Mouse (Mus musculus): ENCODE results near the gene Pkp3. TPM values are rescaled to one million over a fixed set of nuclear protein-coding genes. Genes with fewer than 3 reads are reported as not detected.

Gene Pkp3
- polyA plus RNA-seq, 2 experiments: 0.33 to 0.36 TPM

- DNase-seq (ENCODE audit: low read depth in 3 of 3, low spot score in 3 of 3) (no peak), ATAC-seq (ENCODE audit: insufficient read depth) (no peak)
- H3K4me2 ChIP-seq (ENCODE audit: low read depth): no peak overlapping the region
- H3K9ac ChIP-seq (replicated peaks): no peak overlapping the region
- no peak for TF ChIP-seq CTCF (IDR thresholded peaks at IDR 0.05; ENCODE audit: low read depth)
- TF ChIP-seq EP300 (IDR thresholded peaks at IDR 0.05; ENCODE audit: low read depth): no peak
- no peaks in the 10 kb centered on the region for H3K9me3 ChIP-seq (ENCODE audit: control insufficient read depth, low read length)
- H3K4me3 ChIP-seq (ENCODE audit: insufficient read depth in 1 of 2, low read depth in 2 of 2, low read length in 2 of 2): no peak overlapping the region
- no peak overlapping the region for H3K27ac ChIP-seq
- H3K36me3 ChIP-seq (replicated peaks; ENCODE audit: control insufficient read depth, insufficient read depth, low read depth): no peaks in the 10 kb centered on the region
- 55% methylated on average over 2 of the region's 2 CpGs for WGBS (ENCODE audit: insufficient replicate concordance)
- H3K4me1 ChIP-seq (replicated peaks; ENCODE audit: control insufficient read depth in 2 of 2, insufficient read depth in 2 of 2, low read length in 1 of 2): peaks cover 18 to 26% of the 10 kb centered on the region in 2 experiments
- H3K27me3 ChIP-seq (ENCODE audit: control insufficient read depth, insufficient read depth, low read length): no peaks in the 10 kb centered on the region
These were observed 28.7 kb upstream of the Pkp3 start for GRCm38 (mm10) chr7:141049326-141049725.

- no peak overlapping the region for H3K4me3 ChIP-seq (ENCODE audit: insufficient read depth in 1 of 2, low read depth in 2 of 2, low read length in 2 of 2)
- H3K27ac ChIP-seq: no peak overlapping the region
- TF ChIP-seq EP300 (IDR thresholded peaks at IDR 0.05; ENCODE audit: low read depth) (no peak), CTCF (IDR thresholded peaks at IDR 0.05; ENCODE audit: low read depth) (no peak)
- no peak overlapping the region for H3K9ac ChIP-seq (replicated peaks)
- DNase-seq (ENCODE audit: low read depth in 3 of 3, low spot score in 3 of 3) (no peak), ATAC-seq (ENCODE audit: insufficient read depth) (no peak)
- no peaks in the 10 kb centered on the region for H3K36me3 ChIP-seq (replicated peaks; ENCODE audit: control insufficient read depth, insufficient read depth, low read depth)
- peaks cover 16 to 23% of the 10 kb centered on the region in 2 experiments for H3K4me1 ChIP-seq (replicated peaks; ENCODE audit: control insufficient read depth in 2 of 2, insufficient read depth in 2 of 2, low read length in 1 of 2)
- H3K27me3 ChIP-seq (ENCODE audit: control insufficient read depth, insufficient read depth, low read length): no peaks in the 10 kb centered on the region
- 56% methylated on average over 17 of the region's 17 CpGs for WGBS (ENCODE audit: insufficient replicate concordance)
- H3K9me3 ChIP-seq (ENCODE audit: control insufficient read depth, low read length): no peaks in the 10 kb centered on the region
- H3K4me2 ChIP-seq (ENCODE audit: low read depth): no peak overlapping the region
These were observed 26.8 kb upstream of the Pkp3 start for GRCm38 (mm10) chr7:141051060-141051685.

- ATAC-seq (ENCODE audit: insufficient read depth) (no peak), DNase-seq (ENCODE audit: low read depth in 3 of 3, low spot score in 3 of 3) (no peak)
- Histone ChIP-seq H3K9me3 (ENCODE audit: control insufficient read depth, low read length) (no peaks in the 10 kb centered on the region), H3K4me3 (ENCODE audit: insufficient read depth in 1 of 2, low read depth in 2 of 2, low read length in 2 of 2) (no peak overlapping the region), H3K4me1 (replicated peaks; ENCODE audit: control insufficient read depth in 2 of 2, insufficient read depth in 2 of 2, low read length in 1 of 2) (peaks cover 8 to 15% of the 10 kb centered on the region in 2 experiments; a peak in 3 of 4 replicates), H3K27me3 (ENCODE audit: control insufficient read depth, insufficient read depth, low read length) (no peaks in the 10 kb centered on the region), H3K36me3 (replicated peaks; ENCODE audit: control insufficient read depth, insufficient read depth, low read depth) (no peaks in the 10 kb centered on the region), H3K27ac (no peak overlapping the region), H3K9ac (replicated peaks) (no peak overlapping the region), H3K4me2 (ENCODE audit: low read depth) (no peak overlapping the region)
- TF ChIP-seq CTCF (IDR thresholded peaks at IDR 0.05; ENCODE audit: low read depth) (no peak), EP300 (IDR thresholded peaks at IDR 0.05; ENCODE audit: low read depth) (no peak)
- 78% methylated on average over 4 of the region's 4 CpGs for WGBS (ENCODE audit: insufficient replicate concordance)
These were observed 26.0 kb upstream of the Pkp3 start for GRCm38 (mm10) chr7:141052016-141052415.

- Histone ChIP-seq H3K4me3 (ENCODE audit: insufficient read depth in 1 of 2, low read depth in 2 of 2, low read length in 2 of 2) (no peak overlapping the region), H3K9me3 (ENCODE audit: control insufficient read depth, low read length) (no peaks in the 10 kb centered on the region), H3K27ac (no peak overlapping the region), H3K27me3 (ENCODE audit: control insufficient read depth, insufficient read depth, low read length) (no peaks in the 10 kb centered on the region), H3K36me3 (replicated peaks; ENCODE audit: control insufficient read depth, insufficient read depth, low read depth) (no peaks in the 10 kb centered on the region), H3K4me2 (ENCODE audit: low read depth) (no peak overlapping the region), H3K4me1 (replicated peaks; ENCODE audit: control insufficient read depth in 2 of 2, insufficient read depth in 2 of 2, low read length in 1 of 2) (peaks cover 4 to 11% of the 10 kb centered on the region in 2 experiments; a peak in 3 of 4 replicates), H3K9ac (replicated peaks) (no peak overlapping the region)
- WGBS (ENCODE audit: insufficient replicate concordance): 60% methylated on average over 2 of the region's 2 CpGs
- DNase-seq (ENCODE audit: low read depth in 3 of 3, low spot score in 3 of 3) (no peak), ATAC-seq (ENCODE audit: insufficient read depth) (no peak)
- TF ChIP-seq EP300 (IDR thresholded peaks at IDR 0.05; ENCODE audit: low read depth) (no peak), CTCF (IDR thresholded peaks at IDR 0.05; ENCODE audit: low read depth) (no peak)
These were observed 25.6 kb upstream of the Pkp3 start for GRCm38 (mm10) chr7:141052421-141052820.

GRCm38 (mm10) chr7:141055785-141056184, 22.2 kb upstream of the Pkp3 start:
- Histone ChIP-seq H3K4me3 (ENCODE audit: insufficient read depth in 1 of 2, low read depth in 2 of 2, low read length in 2 of 2) (no peak overlapping the region), H3K27ac (no peak overlapping the region), H3K27me3 (ENCODE audit: control insufficient read depth, insufficient read depth, low read length) (peaks cover 16% of the 10 kb centered on the region), H3K36me3 (replicated peaks; ENCODE audit: control insufficient read depth, insufficient read depth, low read depth) (no peaks in the 10 kb centered on the region), H3K4me1 (replicated peaks; ENCODE audit: control insufficient read depth in 2 of 2, insufficient read depth in 2 of 2, low read length in 1 of 2) (peaks cover 0 to 6% of the 10 kb centered on the region in 2 experiments; a peak in 2 of 4 replicates), H3K9ac (replicated peaks) (no peak overlapping the region), H3K4me2 (ENCODE audit: low read depth) (no peak overlapping the region), H3K9me3 (ENCODE audit: control insufficient read depth, low read length) (no peaks in the 10 kb centered on the region)
- DNase-seq (ENCODE audit: low read depth in 3 of 3, low spot score in 3 of 3) (no peak), ATAC-seq (ENCODE audit: insufficient read depth) (no peak)
- TF ChIP-seq EP300 (IDR thresholded peaks at IDR 0.05; ENCODE audit: low read depth) (no peak), CTCF (IDR thresholded peaks at IDR 0.05; ENCODE audit: low read depth) (peak; percentile 37)
- 50% methylated on average over 4 of the region's 4 CpGs for WGBS (ENCODE audit: insufficient replicate concordance)

Data from liver, embryonic 14.5 days (tissue).